Mouse (Mus musculus) testis, adult 2 months (tissue): ENCODE data around the gene Med8.

ENCODE experiments used
- CTCF ChIP-seq: fragments of 200-500 bp; IDR thresholded peaks from 2 replicates; pipeline ENCODE4 v1.5.1; 2012; ENCODE audit warnings: low read depth, mild to moderate bottlenecking, inconsistent platforms, low read length, moderate library complexity; ENCODE audit not compliant: control insufficient read depth, insufficient read depth, insufficient replicate concordance
- POLR2A ChIP-seq: fragments of 200-500 bp; IDR thresholded peaks from 2 replicates; pipeline ENCODE4 v1.6.1; 2012; ENCODE audit warnings: low read depth, mild to moderate bottlenecking, inconsistent platforms, low read length, moderate library complexity; ENCODE audit not compliant: control insufficient read depth

DNA sequence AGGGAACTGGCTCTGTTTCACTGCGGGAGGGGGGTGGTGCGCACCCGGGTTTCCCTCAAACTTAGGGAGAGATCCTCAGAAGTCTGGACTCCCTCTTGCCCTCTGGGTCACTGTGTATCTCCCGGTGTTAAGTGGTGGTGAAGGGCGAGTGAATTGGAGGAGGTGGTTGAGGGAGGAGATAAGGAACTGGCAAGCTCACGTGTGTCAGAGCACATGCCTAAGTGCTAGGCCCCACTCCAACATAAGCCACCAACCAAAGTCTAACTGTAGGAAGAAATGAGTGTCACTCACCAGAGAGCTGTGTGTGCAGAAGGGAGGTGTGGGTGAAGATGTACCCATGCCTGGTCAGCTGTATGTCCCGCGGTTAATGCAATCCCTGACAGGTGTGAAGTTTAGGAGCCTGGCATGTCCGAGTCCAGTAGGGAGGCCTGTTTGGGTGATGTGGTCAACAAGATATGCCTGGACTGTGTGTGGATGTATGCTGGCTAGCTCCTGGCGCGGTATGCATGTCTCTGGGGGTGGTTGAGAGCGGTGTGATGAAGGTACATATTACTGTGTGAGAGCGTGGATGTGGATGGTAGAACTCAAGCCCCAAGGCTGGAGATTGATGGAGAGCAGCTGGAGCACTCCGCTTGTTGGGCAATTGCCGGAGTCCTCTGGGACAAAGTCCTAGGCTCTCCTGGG lies 19.5 kb downstream of the Med8 start:
- TF ChIP-seq CTCF (no peak), POLR2A (no peak)
